Mouse (Mus musculus): ENCODE data around the gene Egln1. TPM values are rescaled to one million over a fixed set of nuclear protein-coding genes. Genes with fewer than 3 reads are reported as not detected.

Gene Egln1
- polyA plus RNA-seq (2017; shearing (Covaris generic)), result 54.6 TPM

GRCm38 (mm10) chr8:124949209-124950068 is at the start of gene Egln1:
Gene Egln1, minus strand, starts transcription at chr8:124949324.

GRCm38 (mm10) chr8:124897386-124898250 is 51.5 kb downstream of the Egln1 start, which contains the start of the genes Exoc8 and Sprtn:
Gene Exoc8, minus strand, starts transcription at chr8:124897705.
Gene Sprtn, plus strand, starts transcription at chr8:124897886.

GRCm38 (mm10) chr8:124862321-124863162 is 86.6 kb downstream of the Egln1 start, which contains the start of the genes Gnpat and 2810004N23Rik:
Gene Gnpat, plus strand, starts transcription at chr8:124863033.
Gene 2810004N23Rik, minus strand, starts transcription at chr8:124863120.

Other genes with a start within 250 kb of the Egln1 start
- 102 TPM for gene Ttc13, start 227.3 kb downstream of the Egln1 start, polyA plus RNA-seq (2017; shearing (Covaris generic))
- gene Arv1, start 227.2 kb downstream of the Egln1 start, polyA plus RNA-seq (2017; shearing (Covaris generic)), result 24.3 TPM
- 15.3 TPM for gene Fam89a, start 197.5 kb downstream of the Egln1 start, polyA plus RNA-seq (2017; shearing (Covaris generic))
- not detected for gene Trim67, start 156.2 kb downstream of the Egln1 start, polyA plus RNA-seq (2017; shearing (Covaris generic))
- gene Gnpat, start 86.3 kb downstream of the Egln1 start, polyA plus RNA-seq (2017; shearing (Covaris generic)), result 93.4 TPM
- gene 2810004N23Rik, start 86.2 kb downstream of the Egln1 start, polyA plus RNA-seq (2017; shearing (Covaris generic)), result 36.4 TPM
- gene Exoc8, start 51.6 kb downstream of the Egln1 start, polyA plus RNA-seq (2017; shearing (Covaris generic)), result 16.4 TPM
- 5.8 TPM for gene Sprtn, start 51.4 kb downstream of the Egln1 start, polyA plus RNA-seq (2017; shearing (Covaris generic))
- 144 TPM for gene Tsnax, start 63.7 kb upstream of the Egln1 start, polyA plus RNA-seq (2017; shearing (Covaris generic))
- 0.44 TPM for gene Disc1, start 104.9 kb upstream of the Egln1 start, polyA plus RNA-seq (2017; shearing (Covaris generic))